Mouse (Mus musculus) spleen, adult 2 months (tissue): ENCODE data around the gene Gm21969.

Experiments
- CTCF ChIP-seq: fragments of 200-500 bp; IDR thresholded peaks from 2 replicates; pipeline ENCODE4 v1.5.1; 2011; ENCODE audit warnings: mild to moderate bottlenecking, inconsistent platforms; ENCODE audit not compliant: insufficient read depth, insufficient read length, insufficient replicate concordance; ENCODE audit errors: extremely low read depth
- POLR2A ChIP-seq: fragments of 200-500 bp; IDR thresholded peaks from 2 replicates; pipeline ENCODE4 v1.6.1; 2011; ENCODE audit warnings: low read depth, low read length, inconsistent platforms

GRCm38 (mm10) chr4:139661897-139662296 lies 58.9 kb downstream of the Gm21969 start:
- TF ChIP-seq POLR2A (no peak), CTCF (no peak)
